ENCODE assay signal across 12 mouse cellular contexts in the genomic region with DNA sequence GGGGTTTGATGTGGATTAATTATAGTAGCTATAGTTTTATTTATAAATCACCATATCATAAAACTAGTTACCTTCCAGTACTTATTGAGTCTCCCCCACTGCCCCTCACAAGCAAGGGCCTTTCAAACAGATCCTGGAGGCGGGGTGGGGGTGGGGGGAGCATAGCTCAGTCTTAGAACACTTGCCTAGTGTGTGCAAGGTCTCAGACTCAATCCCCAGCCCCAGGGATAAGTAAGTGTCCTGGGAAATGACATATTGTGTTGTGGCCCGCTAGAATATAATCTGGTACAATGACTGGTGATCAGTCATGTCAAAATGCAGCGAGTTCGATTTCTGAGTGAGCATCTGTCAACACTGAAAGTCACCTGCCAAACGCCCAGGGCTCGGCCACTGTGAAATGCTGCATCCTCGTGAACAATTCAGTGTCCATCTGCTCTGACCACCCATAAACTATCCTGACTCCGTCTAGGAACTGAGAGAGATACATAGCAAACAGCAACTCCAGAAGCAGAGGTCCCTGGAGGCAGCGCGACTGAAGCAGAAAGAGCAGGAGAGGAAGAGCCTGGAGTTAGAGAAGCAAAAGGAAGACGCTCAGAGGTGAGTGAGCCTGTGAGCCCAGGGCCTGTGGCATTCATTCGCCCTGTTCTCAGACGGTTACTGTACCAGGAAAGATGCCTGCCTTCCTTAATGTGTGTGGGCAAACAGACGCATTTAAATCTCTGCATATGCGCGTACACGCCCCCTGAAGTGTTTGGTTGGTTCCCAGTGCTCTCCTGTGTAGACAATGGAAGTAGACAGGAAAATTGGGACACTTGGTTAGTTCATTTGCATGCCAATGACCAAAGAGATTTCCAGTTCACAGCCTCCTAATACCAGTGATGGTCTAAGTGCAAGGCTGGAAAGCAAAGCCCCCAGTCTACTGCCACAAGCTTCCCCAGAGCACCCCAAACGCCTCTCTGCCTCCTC.
DNase-seq lines count a peak whose midpoint lies in the region; ATAC-seq and TF ChIP-seq lines count a peak whose summit lies in the region.
"Had no signal": no experiment of that assay in that cellular context is flagged by ENCODE, and none has a peak within 500 bp of the region (broad histone marks: within the 10 kb centered on the region; RNA-seq: fewer than 3 reads in every experiment).

No protein-coding gene starts in this region.

- intact Hi-C loops in heart, adult 2 months (cut with DNase I): no loop called here

- H3K4me3 ChIP-seq in cerebellum, adult 2 months (replicated peaks; ENCODE audit: insufficient read depth, low read depth, low read length): no peak overlapping the region
- H3K4me3 ChIP-seq in hindbrain, embryonic 11.5 days (ENCODE audit: low read depth, low read length): no peak overlapping the region
- H3K4me3 ChIP-seq in midbrain, embryonic 16.5 days (ENCODE audit: low read depth, low read length): no peak overlapping the region
- no peak overlapping the region for H3K4me3 ChIP-seq in heart, adult 2 months
- H3K4me3 ChIP-seq: heart, embryonic 13.5 days; liver, embryonic 13.5 days had no signal

- peaks cover 4% of the 10 kb centered on the region for H3K4me1 ChIP-seq in cerebellum, adult 2 months (ENCODE audit: control insufficient read depth, insufficient read depth, low read length)
- H3K4me1 ChIP-seq in hindbrain, embryonic 11.5 days (replicated peaks; ENCODE audit: control insufficient read depth, insufficient read depth, low read length): peaks cover 13% of the 10 kb centered on the region
- H3K4me1 ChIP-seq in midbrain, embryonic 16.5 days (ENCODE audit: control insufficient read depth, insufficient read depth, low read length): peaks cover 5% of the 10 kb centered on the region; the same call in 1 of the 2 replicates
- peaks cover 3% of the 10 kb centered on the region for H3K4me1 ChIP-seq in heart, adult 2 months (ENCODE audit: control insufficient read depth, insufficient read depth, low read length)

- no peak for DNase-seq in cerebellum, adult 2 months
- DNase-seq in cerebellum, adult 11-12 months: no peak
- peak; percentile 75 for DNase-seq in ZHBTc4 (ENCODE audit: low read depth, low spot score)
- peak; percentile 47 for DNase-seq in hindbrain, embryonic 11.5 days (ENCODE audit: low spot score)
- DNase-seq in thymus, postnatal 4 days: no peak
- DNase-seq in heart, adult 2 months: no peak
- no peak for DNase-seq in heart, postnatal 4 days
- DNase-seq: adrenal gland, postnatal 36 days; layer of hippocampus, postnatal 36 days; liver, embryonic 13.5 days had no signal

- H3K4me2 ChIP-seq in hindbrain, embryonic 11.5 days (replicated peaks; ENCODE audit: low read depth, low read length): 0 out of 2 replicates have a peak overlapping the region, but pooled peaks have one; percentile 18
- no peak overlapping the region for H3K4me2 ChIP-seq in midbrain, embryonic 16.5 days (ENCODE audit: low read length)
- H3K4me2 ChIP-seq: heart, embryonic 13.5 days; liver, embryonic 13.5 days had no signal

- no peak for TF ChIP-seq POLR2A in cerebellum, adult 2 months (IDR thresholded peaks at IDR 0.05; ENCODE audit: borderline replicate concordance, insufficient read depth, low read length)
- TF ChIP-seq POLR2A in heart, adult 2 months (IDR thresholded peaks at IDR 0.05; ENCODE audit: insufficient read depth, low read depth, low read length): no peak

- H3K36me3 ChIP-seq in hindbrain, embryonic 11.5 days (ENCODE audit: control insufficient read depth, insufficient read depth, low read length): peaks cover 4% of the 10 kb centered on the region; the same call in 1 of the 2 replicates
- peaks cover 3% of the 10 kb centered on the region for H3K36me3 ChIP-seq in midbrain, embryonic 16.5 days (ENCODE audit: control insufficient read depth, insufficient read depth, low read length)
- H3K36me3 ChIP-seq in heart, adult 2 months (ENCODE audit: control insufficient read depth, insufficient read depth, low read length): no peaks in the 10 kb centered on the region

- peak overlapping the region; percentile 40; the same call in 1 of the 2 replicates for H3K27ac ChIP-seq in cerebellum, adult 2 months (ENCODE audit: insufficient read depth, low read length)
- peak overlapping the region; percentile 88 for H3K27ac ChIP-seq in hindbrain, embryonic 11.5 days (ENCODE audit: low read depth, low read length)
- peak overlapping the region; percentile 51; the same call in 1 of the 2 replicates for H3K27ac ChIP-seq in midbrain, embryonic 16.5 days (ENCODE audit: low read length)
- no peak overlapping the region for H3K27ac ChIP-seq in heart, adult 2 months
- H3K27ac ChIP-seq: heart, embryonic 13.5 days; liver, embryonic 13.5 days had no signal

- TF ChIP-seq CTCF in cerebellum, adult 2 months (IDR thresholded peaks at IDR 0.05; ENCODE audit: borderline replicate concordance, insufficient read depth, low read depth, low read length): no peak
- no peak for TF ChIP-seq CTCF in heart, adult 2 months (IDR thresholded peaks at IDR 0.05)

- no peaks in the 10 kb centered on the region for H3K79me2 ChIP-seq in heart, adult 2 months (replicated peaks; ENCODE audit: control insufficient read depth, insufficient read depth, low read length)

- H3K27me3 ChIP-seq in cerebellum, adult 2 months (ENCODE audit: control insufficient read depth, insufficient read depth, low read length): no peaks in the 10 kb centered on the region
- H3K27me3 ChIP-seq in hindbrain, embryonic 11.5 days (ENCODE audit: control insufficient read depth, insufficient read depth, low read length): no peaks in the 10 kb centered on the region
- no peaks in the 10 kb centered on the region for H3K27me3 ChIP-seq in midbrain, embryonic 16.5 days (ENCODE audit: control insufficient read depth, insufficient read depth, low read depth, low read length)
- no peaks in the 10 kb centered on the region for H3K27me3 ChIP-seq in heart, adult 2 months (ENCODE audit: control insufficient read depth, insufficient read depth, low read length)
- H3K27me3 ChIP-seq: heart, embryonic 13.5 days; liver, embryonic 13.5 days had no signal

- ATAC-seq in hindbrain, embryonic 11.5 days (ENCODE audit: low FRiP score): peak; percentile 79
- 0 out of 2 replicates have a peak, but pooled peaks have one; percentile 34 for ATAC-seq in midbrain, embryonic 16.5 days

- WGBS in cerebellum, adult 2 months: 52% methylated on average over 18 of the region's 18 CpGs
- WGBS in hindbrain, embryonic 11.5 days: 50% methylated on average over 18 of the region's 18 CpGs
- WGBS in midbrain, embryonic 16.5 days: 42% methylated on average over 18 of the region's 18 CpGs
- 87% methylated on average over 18 of the region's 18 CpGs for WGBS in heart, adult 2 months

- no peak for TF ChIP-seq EP300 in heart, adult 2 months (IDR thresholded peaks at IDR 0.05; ENCODE audit: insufficient read depth, low read depth, low read length)

- H3K9me3 ChIP-seq in hindbrain, embryonic 11.5 days (ENCODE audit: control insufficient read depth, low read length): no peaks in the 10 kb centered on the region
- no peaks in the 10 kb centered on the region for H3K9me3 ChIP-seq in midbrain, embryonic 16.5 days (replicated peaks; ENCODE audit: control insufficient read depth, low read length, poor library complexity, severe bottlenecking)
- H3K9me3 ChIP-seq: heart, embryonic 13.5 days; liver, embryonic 13.5 days had no signal

- no peak overlapping the region for H3K9ac ChIP-seq in hindbrain, embryonic 11.5 days (ENCODE audit: low read depth, low read length)
- no peak overlapping the region for H3K9ac ChIP-seq in midbrain, embryonic 16.5 days (ENCODE audit: low read depth, low read length)
- no peak overlapping the region for H3K9ac ChIP-seq in heart, adult 2 months (ENCODE audit: low read depth, low read length)
- H3K9ac ChIP-seq: heart, embryonic 13.5 days; liver, embryonic 13.5 days had no signal

Comparison
In these comparisons a context has a peak if more than half of its experiments do, and no peak if none do; other contexts are left out.
1. DNase-seq: peak in ZHBTc4 (single experiment) and hindbrain, embryonic 11.5 days (single experiment); none in cerebellum, adult 2 months (0 of 2), cerebellum, adult 11-12 months (single experiment), thymus, postnatal 4 days (single experiment), heart, adult 2 months (0 of 2) and heart, postnatal 4 days (single experiment).